Mouse (Mus musculus): ENCODE data around the gene Frk. TPM values are rescaled to one million over a fixed set of nuclear protein-coding genes. Genes with fewer than 3 reads are reported as not detected.
"Not testable (repeated sequence)": the region's sequence is repeated elsewhere in the genome, so short reads cannot be mapped to it uniquely, and the experiment has no call there.

Gene Frk
- polyA plus RNA-seq, 2 experiments = 0.46 to 1.4 TPM

DNA sequence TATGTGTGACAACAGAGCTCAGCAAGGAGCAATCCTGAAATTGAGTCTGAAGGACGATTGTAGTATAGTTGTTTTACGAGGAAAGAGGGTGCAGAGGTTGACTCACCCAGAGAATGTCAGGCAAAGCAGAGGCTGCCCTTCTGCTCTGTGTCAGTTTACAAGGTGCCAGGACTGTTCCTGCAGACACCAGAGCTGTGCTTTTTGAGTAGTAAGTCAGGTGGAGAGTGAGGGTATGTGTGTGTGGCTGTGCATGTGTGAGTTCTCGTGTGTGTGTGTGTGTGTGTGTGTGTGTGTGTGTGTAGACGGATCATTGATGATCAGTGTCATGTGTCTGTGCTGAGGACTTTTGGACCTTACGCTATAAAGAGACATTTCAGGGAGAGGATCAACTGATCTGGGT, 68.4 kb downstream of the Frk start:
- H3K27ac ChIP-seq = no peak overlapping the region
- TF ChIP-seq CTCF (IDR thresholded peaks at IDR 0.05; ENCODE audit: low read depth) (no peak), EP300 (IDR thresholded peaks at IDR 0.05; ENCODE audit: low read depth) (no peak)
- no peak overlapping the region for H3K9ac ChIP-seq (replicated peaks)
- H3K9me3 ChIP-seq (ENCODE audit: control insufficient read depth, low read length) = no peaks in the 10 kb centered on the region
- no peak for DNase-seq (ENCODE audit: low read depth in 3 of 3, low spot score in 3 of 3)
- no peak overlapping the region for H3K4me2 ChIP-seq (ENCODE audit: low read depth)
- H3K4me3 ChIP-seq (ENCODE audit: insufficient read depth in 1 of 2, low read depth in 2 of 2, low read length in 2 of 2) = no peak overlapping the region
- H3K36me3 ChIP-seq (replicated peaks; ENCODE audit: control insufficient read depth, insufficient read depth, low read depth) = no peaks in the 10 kb centered on the region
- 55% methylated on average over 5 of the region's 5 CpGs for WGBS (ENCODE audit: insufficient replicate concordance)
- H3K27me3 ChIP-seq (ENCODE audit: control insufficient read depth, insufficient read depth, low read length) = no peaks in the 10 kb centered on the region
- ATAC-seq (ENCODE audit: insufficient read depth) = no peak
- H3K4me1 ChIP-seq (replicated peaks; ENCODE audit: control insufficient read depth in 2 of 2, insufficient read depth in 2 of 2, low read length in 1 of 2) = no peaks in the 10 kb centered on the region

DNA sequence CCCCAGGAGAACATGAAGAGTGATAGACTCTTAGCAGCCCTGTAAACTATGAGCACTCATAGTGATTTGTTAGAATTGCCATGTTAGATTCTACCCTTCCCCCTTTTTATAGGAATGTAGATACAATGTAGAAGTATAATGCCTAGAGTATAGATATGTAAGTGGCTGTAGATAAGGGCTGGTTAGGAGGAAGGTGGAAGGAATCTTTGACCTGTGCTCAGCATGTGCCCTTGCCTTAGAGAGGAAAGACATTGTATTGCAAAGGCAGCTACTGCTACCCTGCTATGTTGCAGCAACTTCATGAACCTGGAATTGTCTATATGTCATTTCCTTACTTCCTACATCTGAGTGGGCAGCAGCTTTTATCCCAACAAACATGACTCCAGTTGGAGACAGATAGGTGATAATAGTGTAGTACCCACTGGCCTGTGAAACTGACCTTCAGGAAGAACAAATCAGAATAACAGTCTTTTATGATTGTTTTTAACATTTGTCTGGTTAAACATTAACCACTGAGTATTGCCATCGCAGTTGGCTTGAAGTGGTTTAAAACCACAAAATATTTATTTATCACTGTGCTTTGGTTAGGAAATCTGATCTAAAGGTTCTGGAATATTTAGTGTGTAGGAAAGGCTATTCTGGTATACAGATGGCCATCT, 80.4 kb downstream of the Frk start:
- Histone ChIP-seq H3K4me3 (ENCODE audit: insufficient read depth in 1 of 2, low read depth in 2 of 2, low read length in 2 of 2) (no peak overlapping the region), H3K4me2 (ENCODE audit: low read depth) (no peak overlapping the region), H3K4me1 (replicated peaks; ENCODE audit: control insufficient read depth in 2 of 2, insufficient read depth in 2 of 2, low read length in 1 of 2) (no peaks in the 10 kb centered on the region), H3K9ac (replicated peaks) (no peak overlapping the region), H3K27me3 (ENCODE audit: control insufficient read depth, insufficient read depth, low read length) (no peaks in the 10 kb centered on the region), H3K36me3 (replicated peaks; ENCODE audit: control insufficient read depth, insufficient read depth, low read depth) (no peaks in the 10 kb centered on the region), H3K27ac (no peak overlapping the region), H3K9me3 (ENCODE audit: control insufficient read depth, low read length) (no peaks in the 10 kb centered on the region)
- 55% methylated on average over 1 of the region's 1 CpGs for WGBS (ENCODE audit: insufficient replicate concordance)
- DNase-seq (ENCODE audit: low read depth in 3 of 3, low spot score in 3 of 3) = no peak
- TF ChIP-seq EP300 (IDR thresholded peaks at IDR 0.05; ENCODE audit: low read depth) = no peak
- TF ChIP-seq CTCF (IDR thresholded peaks at IDR 0.05; ENCODE audit: low read depth) = no peak
- no peak for ATAC-seq (ENCODE audit: insufficient read depth)

DNA sequence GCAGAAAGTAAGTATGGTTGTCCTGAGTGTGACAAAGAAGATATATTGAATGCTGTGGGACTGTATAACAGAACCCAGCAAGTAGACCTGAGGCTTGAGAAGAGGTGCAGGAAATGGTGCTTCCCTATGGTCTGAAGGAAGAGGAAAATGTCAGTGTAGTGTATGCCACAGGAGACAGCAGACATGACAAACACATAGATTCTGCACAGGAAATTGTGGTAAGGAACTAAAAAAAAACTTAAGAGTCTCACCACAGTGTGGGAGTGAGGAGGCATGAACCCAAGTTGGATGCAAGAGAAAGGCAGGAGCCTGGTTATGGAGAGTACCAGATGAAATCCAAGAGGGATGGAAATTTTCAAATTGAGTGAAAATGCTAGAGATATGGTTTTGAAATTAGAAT, 132.3 kb downstream of the Frk start:
- H3K27ac ChIP-seq = no peak overlapping the region
- no peak overlapping the region for H3K4me3 ChIP-seq (ENCODE audit: insufficient read depth in 1 of 2, low read depth in 2 of 2, low read length in 2 of 2)
- no peak overlapping the region for H3K9ac ChIP-seq (replicated peaks)
- H3K9me3 ChIP-seq (ENCODE audit: control insufficient read depth, low read length) = no peaks in the 10 kb centered on the region
- H3K36me3 ChIP-seq (replicated peaks; ENCODE audit: control insufficient read depth, insufficient read depth, low read depth) = no peaks in the 10 kb centered on the region
- H3K27me3 ChIP-seq (ENCODE audit: control insufficient read depth, insufficient read depth, low read length) = no peaks in the 10 kb centered on the region
- H3K4me1 ChIP-seq (replicated peaks; ENCODE audit: control insufficient read depth in 2 of 2, insufficient read depth in 2 of 2, low read length in 1 of 2) = no peaks in the 10 kb centered on the region
- DNase-seq (ENCODE audit: low read depth in 3 of 3, low spot score in 3 of 3) = no peak
- no peak overlapping the region for H3K4me2 ChIP-seq (ENCODE audit: low read depth)
- no peak for ATAC-seq (ENCODE audit: insufficient read depth)
- TF ChIP-seq EP300 (IDR thresholded peaks at IDR 0.05; ENCODE audit: low read depth) (no peak), CTCF (IDR thresholded peaks at IDR 0.05; ENCODE audit: low read depth) (no peak)

- ATAC-seq (ENCODE audit: insufficient read depth) = no peak
- Histone ChIP-seq H3K36me3 (replicated peaks; ENCODE audit: control insufficient read depth, insufficient read depth, low read depth) (no peaks in the 10 kb centered on the region), H3K27me3 (ENCODE audit: control insufficient read depth, insufficient read depth, low read length) (no peaks in the 10 kb centered on the region), H3K9me3 (ENCODE audit: control insufficient read depth, low read length) (no peaks in the 10 kb centered on the region), H3K4me2 (ENCODE audit: low read depth) (no peak overlapping the region), H3K4me3 (ENCODE audit: insufficient read depth in 1 of 2, low read depth in 2 of 2, low read length in 2 of 2) (no peak overlapping the region), H3K27ac (no peak overlapping the region), H3K9ac (replicated peaks) (no peak overlapping the region), H3K4me1 (replicated peaks; ENCODE audit: control insufficient read depth in 2 of 2, insufficient read depth in 2 of 2, low read length in 1 of 2) (no peaks in the 10 kb centered on the region)
- DNase-seq (ENCODE audit: low read depth in 3 of 3, low spot score in 3 of 3) = no peak
- WGBS (ENCODE audit: insufficient replicate concordance) = 37% methylated on average over 2 of the region's 2 CpGs
- TF ChIP-seq CTCF (IDR thresholded peaks at IDR 0.05; ENCODE audit: low read depth) (no peak), EP300 (IDR thresholded peaks at IDR 0.05; ENCODE audit: low read depth) (no peak)
These were observed 134.0 kb downstream of the Frk start for GRCm38 (mm10) chr10:34617216-34617615.

GRCm38 (mm10) chr10:34618490-34618889, 135.3 kb downstream of the Frk start:
- ATAC-seq (ENCODE audit: insufficient read depth) = no peak

DNA sequence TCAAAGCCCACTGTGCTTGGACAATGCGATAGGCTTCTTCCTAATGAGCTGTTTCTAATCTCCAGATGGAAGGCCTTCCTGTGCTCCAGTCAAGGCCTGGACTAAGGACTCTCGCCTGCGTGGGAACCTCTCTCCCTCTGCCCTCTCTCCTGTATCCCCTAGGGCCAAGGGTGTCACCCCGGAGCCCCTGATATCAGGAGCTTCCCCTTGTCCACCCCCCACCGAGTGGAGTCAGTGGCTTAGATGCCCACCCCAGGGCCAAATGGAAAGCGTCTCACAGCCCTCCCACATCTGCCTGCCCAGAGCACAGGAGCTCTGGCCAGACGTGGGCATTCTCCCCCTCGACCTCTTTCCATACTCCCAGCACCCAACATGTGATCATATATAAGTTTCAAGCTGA, 137.3 kb downstream of the Frk start:
- not testable (repeated sequence) for H3K27ac ChIP-seq; H3K9ac ChIP-seq (replicated peaks); H3K4me3 ChIP-seq (ENCODE audit: insufficient read depth in 1 of 2, low read depth in 2 of 2, low read length in 2 of 2); H3K4me2 ChIP-seq (ENCODE audit: low read depth); H3K9me3 ChIP-seq (ENCODE audit: control insufficient read depth, low read length); DNase-seq (ENCODE audit: low read depth in 3 of 3, low spot score in 3 of 3); H3K27me3 ChIP-seq (ENCODE audit: control insufficient read depth, insufficient read depth, low read length); H3K4me1 ChIP-seq (replicated peaks; ENCODE audit: control insufficient read depth in 2 of 2, insufficient read depth in 2 of 2, low read length in 1 of 2); H3K36me3 ChIP-seq (replicated peaks; ENCODE audit: control insufficient read depth, insufficient read depth, low read depth); ATAC-seq (ENCODE audit: insufficient read depth)
- WGBS (ENCODE audit: insufficient replicate concordance) = 57% methylated on average over 8 of the region's 8 CpGs

More at GRCm38 (mm10) chr10:34618490-34618889, 135.3 kb downstream of the Frk start:
- H3K27ac ChIP-seq = no peak overlapping the region
- no peak for DNase-seq (ENCODE audit: low read depth in 3 of 3, low spot score in 3 of 3)
- no peaks in the 10 kb centered on the region for H3K27me3 ChIP-seq (ENCODE audit: control insufficient read depth, insufficient read depth, low read length)
- H3K4me2 ChIP-seq (ENCODE audit: low read depth) = no peak overlapping the region
- H3K9ac ChIP-seq (replicated peaks) = no peak overlapping the region
- H3K9me3 ChIP-seq (ENCODE audit: control insufficient read depth, low read length) = no peaks in the 10 kb centered on the region
- no peak overlapping the region for H3K4me3 ChIP-seq (ENCODE audit: insufficient read depth in 1 of 2, low read depth in 2 of 2, low read length in 2 of 2)
- H3K4me1 ChIP-seq (replicated peaks; ENCODE audit: control insufficient read depth in 2 of 2, insufficient read depth in 2 of 2, low read length in 1 of 2) = no peaks in the 10 kb centered on the region
- WGBS (ENCODE audit: insufficient replicate concordance) = 45% methylated on average over 3 of the region's 3 CpGs
- TF ChIP-seq EP300 (IDR thresholded peaks at IDR 0.05; ENCODE audit: low read depth) (no peak), CTCF (IDR thresholded peaks at IDR 0.05; ENCODE audit: low read depth) (no peak)
- no peaks in the 10 kb centered on the region for H3K36me3 ChIP-seq (replicated peaks; ENCODE audit: control insufficient read depth, insufficient read depth, low read depth)
